In the genomic region with DNA sequence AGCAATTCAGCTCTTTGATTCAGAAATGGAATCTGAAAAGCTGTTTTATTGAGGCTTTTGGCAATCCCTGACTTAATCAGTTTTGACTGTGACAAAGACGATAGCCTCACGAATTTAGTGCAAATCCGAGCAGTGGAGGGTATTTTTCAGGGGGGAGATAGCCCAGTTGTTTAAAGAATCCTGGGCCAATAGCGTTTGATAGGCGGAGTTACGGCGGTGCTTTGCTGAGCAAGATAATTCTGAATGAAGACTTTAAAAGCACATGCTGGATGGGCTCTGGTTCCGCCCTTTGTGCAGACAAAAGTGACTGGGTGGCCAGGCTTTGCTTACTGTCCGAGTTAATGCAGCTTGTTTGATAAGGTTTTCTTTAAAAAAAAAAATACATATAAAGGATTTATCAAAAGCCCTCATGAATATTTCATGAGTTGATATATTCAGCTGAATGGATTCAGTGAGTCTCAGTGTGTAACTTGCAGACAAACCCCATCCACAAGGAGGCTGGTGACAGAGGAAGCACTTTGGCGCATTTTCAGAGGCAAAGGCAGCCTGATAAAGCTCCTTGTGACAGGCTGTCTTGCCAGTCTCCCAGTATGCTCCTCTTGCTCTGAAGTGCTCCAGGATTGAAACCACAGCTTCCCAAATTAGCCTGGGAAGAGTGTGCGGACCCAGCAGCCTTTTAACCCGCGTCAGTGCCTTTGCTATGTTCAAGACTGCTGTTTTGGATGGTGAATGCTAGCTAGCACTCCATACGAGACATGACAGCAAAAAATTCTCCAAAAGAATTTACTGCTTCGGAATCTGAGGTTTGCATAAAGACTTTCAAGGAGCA, we compare ENCODE assay signal across 8 mouse cellular contexts.
DNase-seq lines count a peak whose midpoint lies in the region; ATAC-seq and TF ChIP-seq lines count a peak whose summit lies in the region.

No protein-coding gene starts in this region.

- peak overlapping the region; percentile 63 for H3K9ac ChIP-seq in forebrain, embryonic 13.5 days
- peak overlapping the region; percentile 39 for H3K9ac ChIP-seq in midbrain, embryonic 12.5 days (replicated peaks)

- no peak for TF ChIP-seq CTCF in gastrocnemius, adult 2 months (IDR thresholded peaks at IDR 0.05)

- peak overlapping the region; percentile 72 for H3K4me2 ChIP-seq in forebrain, embryonic 13.5 days
- H3K4me2 ChIP-seq in midbrain, embryonic 12.5 days (replicated peaks), result peak overlapping the region; percentile 64

- no peak overlapping the region for H3K27ac ChIP-seq in gastrocnemius, adult 2 months
- peak overlapping the region; percentile 73 for H3K27ac ChIP-seq in forebrain, embryonic 13.5 days
- H3K27ac ChIP-seq in midbrain, embryonic 12.5 days (replicated peaks), result peak overlapping the region; percentile 70

- intact Hi-C loops in gastrocnemius, adult 2 months (cut with DNase I), result no loop called here

- peak overlapping the region; percentile 62 for H3K4me3 ChIP-seq in gastrocnemius, adult 2 months
- peak overlapping the region; percentile 42 for H3K4me3 ChIP-seq in forebrain, embryonic 13.5 days
- peak overlapping the region; percentile 40 for H3K4me3 ChIP-seq in midbrain, embryonic 12.5 days

- no peaks in the 10 kb centered on the region for H3K9me3 ChIP-seq in forebrain, embryonic 13.5 days (replicated peaks)
- H3K9me3 ChIP-seq in midbrain, embryonic 12.5 days, result no peaks in the 10 kb centered on the region

- peaks cover 17% of the 10 kb centered on the region; the same call in 1 of the 2 replicates for H3K4me1 ChIP-seq in forebrain, embryonic 13.5 days
- peaks cover 13% of the 10 kb centered on the region for H3K4me1 ChIP-seq in midbrain, embryonic 12.5 days

- H3K27me3 ChIP-seq in forebrain, embryonic 13.5 days, result no peaks in the 10 kb centered on the region
- H3K27me3 ChIP-seq in midbrain, embryonic 12.5 days, result no peaks in the 10 kb centered on the region

- DNase-seq in gastrocnemius, adult 2 months, result no peak
- DNase-seq in gastrocnemius, postnatal 25 days, result no peak
- DNase-seq in left cerebral cortex, adult 18-20 months (ENCODE audit: low spot score in 2 of 2), result peak; percentile 38 to 39
- peak; percentile 69 for DNase-seq in telencephalon, adult 2 months (ENCODE audit: low read depth, low spot score)
- DNase-seq in ovary, adult 18-20 months (ENCODE audit: low spot score), result no peak

- WGBS in forebrain, embryonic 13.5 days, result 2% methylated on average over 15 of the region's 15 CpGs
- WGBS in midbrain, embryonic 12.5 days, result 3% methylated on average over 15 of the region's 15 CpGs

- ATAC-seq in forebrain, embryonic 13.5 days, result peak; percentile 89
- ATAC-seq in hematopoietic stem cell, adult 5-6 weeks (replicated peaks in 1 of 2; ENCODE audit: insufficient read depth in 1 of 2, low FRiP score in 2 of 2, low TSS enrichment in 1 of 2, low read depth in 1 of 2, poor library complexity in 2 of 2, severe bottlenecking in 2 of 2), result peak; percentile 32 to 56; a peak in 2 of 4 replicates
- ATAC-seq in midbrain, embryonic 12.5 days (ENCODE audit: low FRiP score, low read depth), result peak; percentile 92

- H3K36me3 ChIP-seq in forebrain, embryonic 13.5 days (ENCODE audit: poor library complexity, severe bottlenecking), result no peaks in the 10 kb centered on the region
- no peaks in the 10 kb centered on the region for H3K36me3 ChIP-seq in midbrain, embryonic 12.5 days

Comparison
In these comparisons a context has a peak if more than half of its experiments do, and no peak if none do; other contexts are left out.
1. DNase-seq: peak in left cerebral cortex, adult 18-20 months (2 of 2) and telencephalon, adult 2 months (single experiment); none in gastrocnemius, adult 2 months (single experiment), gastrocnemius, postnatal 25 days (single experiment) and ovary, adult 18-20 months (single experiment).
2. Peak in every context shown above with its lines, with median percentiles within 50 percentile points of each other: H3K4me3 ChIP-seq and ATAC-seq.